Mouse (Mus musculus) thymus, adult 2 months (tissue): Measurements from ENCODE around the gene Hacd4.

Experiments used
- CTCF ChIP-seq: fragments of 200-500 bp; IDR thresholded peaks from 2 replicates; pipeline ENCODE4 v1.5.1; 2012; ENCODE audit warnings: mild to moderate bottlenecking, control low read depth, low read length, moderate library complexity, borderline replicate concordance; ENCODE audit not compliant: control insufficient read depth, poor library complexity, insufficient read depth; ENCODE audit errors: extremely low read depth
- POLR2A ChIP-seq: fragments of 200-500 bp; IDR thresholded peaks from 2 replicates; pipeline ENCODE4 v1.6.1; 2012; ENCODE audit warnings: mild to moderate bottlenecking, low read length, control low read depth, moderate library complexity; ENCODE audit not compliant: control insufficient read depth, poor library complexity, insufficient read depth; ENCODE audit errors: extremely low read depth

- TF ChIP-seq CTCF (no peak), POLR2A (no peak)
Measured at GRCm38 (mm10) chr4:88488107-88488506, 49.4 kb upstream of the Hacd4 start.
